Mouse (Mus musculus) gastrocnemius, postnatal 10 days (tissue): Measurements from ENCODE around the gene Ift172. TPM values are rescaled to one million over a fixed set of nuclear protein-coding genes. Genes with fewer than 3 reads are reported as not detected.

Experiments used
- DNase-seq: peaks from one replicate; pipeline ENCODE4 v3.0.0; 2021; ENCODE audit warnings: mixed read lengths
- long read RNA-seq, 2 experiments: library from polyadenylated mRNA; stranded (forward); transcript quantifications; one replicate each; pipeline ENCODE4 v2.0.0; 2021
- total RNA-seq, 2 experiments: library from RNA; stranded (reverse); gene quantifications; 2 replicates each; pipeline ENCODE4 v1.2.3; 2021

The Ift172 gene
- 10 to 100 TPM; 20.2 to 27.7 TPM for total RNA-seq
- long read RNA-seq, experiment 1, full-length matches to known transcripts = 18 of 24 reads
- long read RNA-seq, experiment 1, partial matches to known transcripts = 6 of 24 reads
- long read RNA-seq, experiment 1, other reads (novel, unspliced or antisense) = 0 of 24 reads
- long read RNA-seq, experiment 2, full-length matches to known transcripts = 16 of 22 reads
- long read RNA-seq, experiment 2, partial matches to known transcripts = 6 of 22 reads
- long read RNA-seq, experiment 2, other reads (novel, unspliced or antisense) = 0 of 22 reads

GRCm38 (mm10) chr5:31290521-31291360 lies at the start of gene Ift172:
TSS of gene Ift172 (minus strand) at chr5:31291116.
- peak; percentile 94 for DNase-seq

DNA sequence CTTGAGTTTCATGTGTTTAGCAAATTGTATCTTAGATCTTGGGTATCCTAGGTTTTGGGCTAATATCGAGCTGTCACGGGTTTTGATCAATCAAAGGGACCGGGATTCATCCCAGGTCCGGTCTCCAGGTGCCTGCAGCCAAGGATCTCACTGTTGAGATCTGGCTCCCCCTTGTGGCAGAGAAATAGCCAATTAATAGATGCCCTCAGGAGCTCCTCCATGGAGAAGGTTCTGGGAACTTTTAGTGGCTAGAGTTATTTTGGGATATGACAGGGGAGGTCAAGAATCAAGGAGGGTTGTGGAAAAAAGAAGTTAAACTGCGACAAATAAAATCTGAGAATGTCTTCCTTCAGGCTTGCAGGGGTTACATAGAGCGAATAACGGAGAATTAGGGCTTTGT lies 37.3 kb upstream of the Ift172 start:
- peak; percentile 41 for DNase-seq

DNA sequence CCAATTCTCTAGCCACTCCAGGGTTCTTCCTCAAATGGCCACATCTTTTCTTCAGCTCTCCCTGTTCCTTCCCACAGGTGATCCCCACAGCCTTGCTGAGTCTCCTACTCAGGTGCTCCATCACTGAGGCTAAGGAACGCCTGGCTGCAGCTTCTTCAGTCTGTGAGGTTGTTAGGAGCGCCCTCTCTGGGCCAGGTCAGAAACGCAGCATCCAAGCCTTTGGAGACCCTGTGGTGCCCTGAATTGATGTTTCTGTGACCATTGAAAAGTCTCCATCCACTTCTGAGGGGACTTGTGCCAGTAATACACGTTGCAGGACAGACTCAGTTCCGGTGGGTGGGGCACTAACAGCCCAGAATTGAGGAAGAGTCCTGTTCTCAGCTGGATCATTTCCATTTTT lies 35.9 kb upstream of the Ift172 start:
- no peak for DNase-seq

DNA sequence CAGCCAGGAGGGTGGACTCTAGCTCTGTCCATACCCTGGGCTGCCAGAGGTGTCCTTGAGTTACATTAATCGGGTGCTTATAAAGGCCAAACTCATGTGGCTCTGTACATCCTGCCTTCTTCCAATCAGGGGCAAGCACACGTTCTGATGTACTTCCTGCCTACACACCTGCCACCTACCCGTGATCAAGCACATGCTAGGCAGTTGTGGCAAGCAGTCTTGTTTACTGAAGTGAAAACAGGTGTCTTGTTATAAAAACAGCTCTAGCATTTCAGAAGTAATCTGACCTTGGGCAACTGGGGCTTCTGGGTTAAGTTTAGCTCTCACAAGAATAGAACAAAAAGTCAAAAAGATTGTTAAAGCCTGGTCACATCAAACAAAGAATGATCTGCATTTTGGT lies 33.2 kb upstream of the Ift172 start:
- DNase-seq = no peak

DNA sequence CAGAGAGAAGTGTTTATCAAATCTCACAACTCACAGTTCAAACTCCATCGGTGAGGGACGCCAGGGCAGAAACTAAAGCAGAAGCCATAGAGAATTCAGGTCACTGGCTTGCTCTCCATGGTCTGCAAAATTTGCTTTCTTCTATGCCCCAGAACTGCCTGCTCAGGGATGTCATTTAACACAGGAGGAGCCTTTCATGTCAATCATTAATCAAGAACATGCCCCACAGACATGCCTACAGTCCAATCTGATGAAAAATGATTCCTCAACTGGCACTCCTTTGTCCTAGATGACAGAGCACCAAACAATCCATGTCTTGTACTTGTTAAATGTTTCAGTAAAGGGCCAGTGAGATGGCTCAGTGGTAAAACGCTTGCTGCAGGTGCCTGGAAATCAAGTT lies 31.9 kb upstream of the Ift172 start:
- DNase-seq = no peak

GRCm38 (mm10) chr5:31312806-31313205 lies 21.9 kb upstream of the Ift172 start:
- no peak for DNase-seq

DNA sequence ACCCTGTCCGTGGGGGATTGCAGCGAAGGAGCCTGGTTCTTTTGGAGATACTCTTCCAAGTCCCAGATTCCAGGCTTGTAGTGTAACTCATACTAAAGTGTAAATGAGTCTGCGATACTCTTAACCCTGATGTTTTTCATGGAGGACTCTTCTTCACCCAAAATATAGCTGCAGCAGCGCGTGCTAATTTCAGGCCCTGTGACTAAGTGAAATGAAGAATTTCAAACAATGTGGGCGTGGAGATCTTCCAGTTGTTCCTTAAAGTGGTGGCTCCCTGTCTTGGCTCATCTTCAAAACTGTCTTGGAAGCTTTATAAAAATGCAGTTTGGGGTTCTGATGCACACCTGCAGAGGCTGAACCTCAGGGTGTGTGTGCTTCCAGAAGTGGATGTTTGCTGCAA lies 12.2 kb upstream of the Ift172 start:
- DNase-seq = no peak

DNA sequence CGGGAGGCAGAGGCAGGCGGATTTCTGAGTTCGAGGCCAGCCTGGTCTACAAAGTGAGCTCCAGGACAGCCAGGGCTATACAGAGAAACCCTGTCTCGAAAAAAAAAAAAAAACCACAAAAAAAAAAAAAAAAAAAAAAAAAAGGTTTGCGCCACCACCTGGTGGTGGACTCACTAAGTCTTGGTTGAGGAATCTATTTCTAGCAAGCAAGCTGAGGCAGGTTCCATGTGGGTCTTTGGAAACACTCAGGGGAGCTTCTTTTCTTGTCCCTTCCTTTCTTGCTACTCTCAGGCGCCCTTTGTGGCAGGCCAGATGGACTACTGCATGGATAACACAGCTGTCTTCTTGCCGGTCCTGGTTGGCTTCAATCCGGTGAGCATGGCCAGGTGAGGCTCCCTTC lies 10.9 kb upstream of the Ift172 start:
- DNase-seq = no peak

- no peak for DNase-seq
These were observed 7.6 kb upstream of the Ift172 start for GRCm38 (mm10) chr5:31298486-31298885.

DNA sequence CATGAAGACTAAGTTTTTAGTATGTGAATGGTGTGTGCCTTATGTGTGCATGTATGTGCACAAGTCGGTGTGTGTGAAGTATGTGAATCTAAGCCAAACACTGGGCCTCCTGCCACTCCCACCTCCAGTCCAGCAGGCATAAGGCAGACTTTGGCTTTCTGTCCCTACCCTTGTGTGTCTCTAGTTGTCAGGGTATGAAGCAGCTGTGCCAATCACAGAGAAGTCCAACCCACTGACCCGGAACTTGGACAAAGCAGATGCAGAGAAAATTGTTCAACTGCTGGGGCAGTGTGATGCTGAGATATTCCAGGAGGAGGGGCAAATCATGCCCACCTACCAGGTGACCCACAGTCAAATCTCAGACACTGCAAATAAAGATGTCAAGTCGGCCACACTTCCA lies 7.1 kb upstream of the Ift172 start:
- DNase-seq = no peak

DNA sequence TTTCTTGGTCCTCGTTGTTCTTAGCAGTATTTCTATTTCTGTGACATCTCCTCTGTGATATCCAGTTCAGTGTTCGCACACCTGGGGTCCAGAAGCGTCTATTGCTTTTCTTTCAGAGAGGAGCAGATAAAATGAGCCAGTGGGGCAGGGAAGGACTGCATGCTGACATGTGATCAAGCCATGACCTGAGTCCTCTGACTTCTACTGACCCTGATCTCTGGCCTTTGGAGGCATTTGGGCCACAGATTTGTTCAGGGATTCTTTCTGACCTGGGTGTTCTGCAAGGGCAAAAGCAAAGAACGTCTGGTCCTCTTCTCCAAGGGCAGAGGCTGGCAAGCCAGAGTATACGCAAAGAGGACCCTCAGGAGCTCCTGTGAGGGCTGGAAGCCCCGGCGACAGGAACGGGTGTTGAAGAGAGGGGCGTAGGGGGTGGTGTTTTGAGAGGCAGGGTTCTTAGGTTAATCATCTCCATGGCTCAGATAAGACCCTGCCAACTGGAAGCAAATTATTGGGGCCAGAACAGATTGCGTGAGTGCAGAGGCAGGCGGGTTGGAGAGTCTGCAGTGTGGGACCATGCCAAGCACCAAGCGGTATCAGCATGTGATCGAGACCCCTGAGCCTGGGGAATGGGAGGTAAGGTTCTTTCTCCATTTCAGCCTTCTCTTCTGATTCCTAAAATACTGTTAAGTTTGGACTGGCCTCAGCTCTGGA lies 6.3 kb upstream of the Ift172 start, which contains the start of gene Gckr:
Gckr (plus strand) TSS at position 397 of the 711 bp plus-strand sequence.
- DNase-seq = no peak

GRCm38 (mm10) chr5:31295606-31296141 lies 4.8 kb upstream of the Ift172 start, which contains the start of gene Fndc4:
TSS of gene Fndc4 (minus strand) at chr5:31296080.
- peak; percentile 45 for DNase-seq

- peak; percentile 12 for DNase-seq
These were observed 4.2 kb upstream of the Ift172 start for GRCm38 (mm10) chr5:31294964-31295605.

DNA sequence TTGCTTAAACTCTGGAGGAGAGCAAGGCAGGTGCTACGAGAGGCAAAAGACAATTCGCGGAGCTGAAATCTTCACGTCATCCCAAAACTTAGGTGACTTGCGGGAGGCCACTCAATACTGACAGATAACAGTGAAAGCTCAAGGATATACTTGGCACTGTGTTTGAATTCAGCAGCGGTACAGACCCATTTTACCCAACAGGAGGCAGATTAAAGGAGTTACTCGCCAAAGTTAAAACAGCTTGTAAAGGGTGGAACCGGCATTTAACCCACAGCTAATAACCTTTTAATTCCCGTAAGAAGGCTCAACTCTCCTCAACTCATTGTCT lies 409 bp upstream of the Ift172 start:
- no peak for DNase-seq

GRCm38 (mm10) chr5:31289626-31290230 lies 1.2 kb downstream of the Ift172 start:
- DNase-seq = no peak

DNA sequence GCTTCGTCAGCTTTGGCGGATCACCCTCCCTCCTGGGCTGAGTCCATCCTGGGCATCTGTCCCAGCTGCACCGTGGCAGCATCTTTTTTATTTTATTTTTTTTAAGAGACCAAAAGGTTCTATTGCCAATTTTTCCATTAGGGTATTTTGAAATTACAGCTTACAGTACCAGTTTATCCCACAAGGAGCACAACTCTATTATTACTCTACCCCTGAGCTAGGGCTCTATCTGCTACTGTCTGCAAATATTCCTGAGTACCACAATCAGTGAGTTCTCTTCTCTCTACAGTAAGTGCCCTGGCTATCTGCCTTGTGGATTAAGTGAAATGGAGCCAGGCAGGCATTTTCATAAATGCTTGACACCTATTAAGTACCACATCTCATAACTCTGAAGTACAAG lies 2.3 kb downstream of the Ift172 start:
- DNase-seq = peak; percentile 28

GRCm38 (mm10) chr5:31288225-31288624 lies 2.7 kb downstream of the Ift172 start:
- no peak for DNase-seq

DNA sequence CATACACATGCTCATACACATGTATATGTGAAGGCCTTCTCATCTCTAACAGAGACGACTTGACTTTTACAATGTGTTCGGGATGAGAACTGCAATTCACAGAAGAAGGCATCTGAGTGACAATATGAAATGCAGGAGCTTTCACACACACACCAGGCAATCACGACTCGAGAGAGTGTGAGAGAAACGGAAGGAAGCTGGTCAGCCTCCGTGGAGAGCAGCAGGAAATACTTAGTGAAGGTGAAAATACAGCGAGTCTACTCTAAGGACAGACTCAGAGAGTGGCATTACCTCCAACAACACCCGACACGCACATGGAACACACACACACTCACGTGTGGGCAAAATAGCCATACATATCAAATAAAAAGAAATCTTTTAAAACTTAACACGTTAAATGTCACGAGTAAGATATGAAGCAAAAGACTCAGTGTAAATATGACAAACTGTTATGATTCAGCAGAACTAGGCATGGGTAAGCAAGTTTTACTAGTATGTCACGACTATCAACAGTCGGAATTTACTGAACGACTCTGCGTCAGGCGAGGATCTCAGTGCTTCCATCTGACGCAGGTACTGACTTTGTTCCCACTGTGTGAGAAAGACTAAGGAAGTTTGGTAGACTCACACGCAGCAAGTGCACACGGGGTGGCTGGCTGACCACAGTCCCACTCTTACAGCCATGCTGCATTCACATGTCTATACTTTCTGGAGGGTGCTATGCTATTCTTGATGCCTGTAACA lies 11.5 kb downstream of the Ift172 start:
- DNase-seq = no peak

GRCm38 (mm10) chr5:31273018-31273417 lies 17.9 kb downstream of the Ift172 start:
- no peak for DNase-seq

DNA sequence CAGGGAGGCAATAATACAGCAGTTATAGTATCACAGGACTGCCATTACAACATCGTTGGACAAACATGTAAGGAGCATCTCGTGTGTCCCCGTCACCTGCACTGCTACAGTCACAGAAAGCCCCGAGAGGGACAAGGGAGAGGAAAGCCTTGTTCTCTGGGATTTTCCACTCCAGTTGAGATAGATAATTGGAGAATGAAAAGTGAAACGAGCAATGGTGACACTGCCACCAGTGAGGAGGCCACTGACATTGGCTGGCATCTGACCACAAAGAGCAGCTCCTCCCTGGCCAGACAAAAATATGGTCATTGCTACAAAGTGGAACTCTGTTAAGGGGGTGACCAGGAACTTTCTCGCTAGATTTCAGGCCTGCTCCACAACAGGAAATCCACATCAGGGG lies 23.2 kb downstream of the Ift172 start:
- no peak for DNase-seq

DNA sequence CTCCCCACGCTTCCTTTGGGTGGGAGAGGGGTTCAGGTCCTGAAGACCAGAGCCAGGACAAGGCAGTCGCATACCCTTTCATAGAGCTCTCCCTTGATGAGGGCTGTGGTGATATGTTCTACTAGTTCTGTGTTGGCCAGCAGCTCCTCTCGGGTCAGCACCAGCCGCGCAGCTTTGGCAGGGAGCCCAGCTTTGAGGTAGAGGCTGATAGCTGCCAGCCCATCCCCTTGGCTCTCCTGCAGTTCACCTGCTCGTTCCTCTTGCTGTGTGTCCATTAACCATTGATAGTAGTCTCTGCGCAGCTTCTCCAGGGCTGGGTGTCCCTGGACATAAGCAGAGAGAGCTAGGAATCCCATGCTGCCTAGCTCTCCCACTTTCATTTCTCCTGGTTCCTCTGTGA lies 24.8 kb downstream of the Ift172 start:
- no peak for DNase-seq
